Mouse (Mus musculus) WW6 (cell line): ENCODE results near the gene Vmn1r19.
"Not testable (repeated sequence)": the region's sequence is repeated elsewhere in the genome, so short reads cannot be mapped to it uniquely, and the experiment has no call there.

ENCODE experiments used
- DNase-seq: peaks from one replicate; pipeline ENCODE4 v3.0.0-alpha.2; 2013; ENCODE audit warnings: low read depth, low spot score

Vmn1r19 gene

GRCm38 (mm10) chr6:57403480-57403879 lies at the start of gene Vmn1r19:
TSS of gene Vmn1r19 (plus strand) at chr6:57403780.
- not testable (repeated sequence) for DNase-seq

GRCm38 (mm10) chr6:57356864-57357263 lies 46.7 kb upstream of the Vmn1r19 start:
- DNase-seq: no peak

- no peak for DNase-seq
Measured at GRCm38 (mm10) chr6:57363627-57364026, 40.0 kb upstream of the Vmn1r19 start, which contains the start of gene Vmn1r17. TSS of gene Vmn1r17 (minus strand) at chr6:57363727.

- not testable (repeated sequence) for DNase-seq
Measured at GRCm38 (mm10) chr6:57365866-57366265, 37.7 kb upstream of the Vmn1r19 start.

- DNase-seq: no peak
Measured at GRCm38 (mm10) chr6:57367496-57367895, 36.1 kb upstream of the Vmn1r19 start.

- DNase-seq: no peak
Measured at GRCm38 (mm10) chr6:57395683-57396082, 7.9 kb upstream of the Vmn1r19 start, which contains the start of gene Vmn1r18. TSS of gene Vmn1r18 (minus strand) at chr6:57395783.

- DNase-seq: no peak
Measured at GRCm38 (mm10) chr6:57428630-57429029, 25.1 kb downstream of the Vmn1r19 start, which contains the start of gene Vmn1r20. TSS of gene Vmn1r20 (plus strand) at chr6:57428930.

- no peak for DNase-seq
Measured at GRCm38 (mm10) chr6:57431196-57431595, 27.6 kb downstream of the Vmn1r19 start.
